Mouse (Mus musculus): ENCODE results near the gene Fbxo2. TPM values are rescaled to one million over a fixed set of nuclear protein-coding genes. Genes with fewer than 3 reads are reported as not detected.

Fbxo2 gene
- polyA plus RNA-seq, 1 experiment from 2014 or later, result 20.9 TPM

- no peak for ATAC-seq
- in situ Hi-C loops (cut with MboI; ENCODE audit: low pct_unique_long_range_greater_than_20kb), result no loop called here
- no peak for DNase-seq (ENCODE audit: low read depth, low spot score)
- no peak for TF ChIP-seq CTCF (IDR thresholded peaks at IDR 0.05)
- ChIA-PET CTCF (interaction anchor here (1.6 kb wide), 1 partner anchor 18 kb away, joined by 4 read pairs; no protein-coding TSS in a partner anchor), POLR2A (no interaction called here)
- H3K27me3 ChIP-seq, result no peaks in the 10 kb centered on the region
Observed at GRCm38 (mm10) chr4:148121982-148122693, 38.3 kb upstream of the Fbxo2 start.

- DNase-seq (ENCODE audit: low read depth, low spot score) (no peak), ATAC-seq (no peak)
- H3K27me3 ChIP-seq, result no peaks in the 10 kb centered on the region
- POLR2A ChIA-PET, result no interaction called here
- CTCF ChIA-PET, result no interaction called here
- in situ Hi-C loops (cut with MboI; ENCODE audit: low pct_unique_long_range_greater_than_20kb), result no loop called here
- TF ChIP-seq CTCF (IDR thresholded peaks at IDR 0.05), result no peak
Observed at GRCm38 (mm10) chr4:148122694-148123066, 37.7 kb upstream of the Fbxo2 start.

- in situ Hi-C loops (cut with MboI; ENCODE audit: low pct_unique_long_range_greater_than_20kb), result no loop called here
- peaks cover 11% of the 10 kb centered on the region for H3K27me3 ChIP-seq
- DNase-seq (ENCODE audit: low read depth, low spot score), result no peak
- TF ChIP-seq CTCF (IDR thresholded peaks at IDR 0.05), result no peak
- CTCF ChIA-PET, result interaction anchor here (0.8 to 3.3 kb wide), 4 partner anchors 11 to 42 kb away, joined by 3 to 21 read pairs (median 3); no protein-coding TSS in a partner anchor
- no peak for ATAC-seq
- POLR2A ChIA-PET, result interaction anchor here (1.0 kb wide), 1 partner anchor 10 kb away, joined by 3 read pairs; no protein-coding TSS in a partner anchor
Observed at GRCm38 (mm10) chr4:148128241-148128640, 32.2 kb upstream of the Fbxo2 start.

GRCm38 (mm10) chr4:148128672-148129071 is 31.7 kb upstream of the Fbxo2 start:
- peak; percentile 37 for DNase-seq (ENCODE audit: low read depth, low spot score)
- no peak for ATAC-seq
- ChIA-PET POLR2A (interaction anchor here (1.0 kb wide), 1 partner anchor 11 kb away, joined by 3 read pairs; no protein-coding TSS in a partner anchor), CTCF (interaction anchor here (0.8 to 3.3 kb wide), 3 partner anchors 11 to 42 kb away, joined by 3 to 21 read pairs (median 3); no protein-coding TSS in a partner anchor)
- H3K27me3 ChIP-seq, result peaks cover 11% of the 10 kb centered on the region
- TF ChIP-seq CTCF (IDR thresholded peaks at IDR 0.05), result no peak
- in situ Hi-C loops (cut with MboI; ENCODE audit: low pct_unique_long_range_greater_than_20kb), result no loop called here

GRCm38 (mm10) chr4:148130133-148130532 is 30.3 kb upstream of the Fbxo2 start, which contains the start of gene Mad2l2:
Mad2l2 (plus strand) TSS chr4:148130384.
- no peak for TF ChIP-seq CTCF (IDR thresholded peaks at IDR 0.05)
- ChIA-PET CTCF (interaction anchor here (3.3 kb wide), 1 partner anchor 10 kb away, joined by 21 read pairs; no protein-coding TSS in a partner anchor), POLR2A (no interaction called here)
- peaks cover 11% of the 10 kb centered on the region for H3K27me3 ChIP-seq
- DNase-seq (ENCODE audit: low read depth, low spot score) (no peak), ATAC-seq (no peak)
- in situ Hi-C loops (cut with MboI; ENCODE audit: low pct_unique_long_range_greater_than_20kb), result no loop called here

GRCm38 (mm10) chr4:148130561-148131413 is 29.6 kb upstream of the Fbxo2 start, which contains the start of gene Draxin:
Draxin (minus strand) TSS chr4:148130698.
- in situ Hi-C loops (cut with MboI; ENCODE audit: low pct_unique_long_range_greater_than_20kb), result no loop called here
- ATAC-seq (peak; percentile 54), DNase-seq (ENCODE audit: low read depth, low spot score) (no peak)
- CTCF ChIA-PET, result interaction anchor here (0.9 kb wide), 1 partner anchor 12 kb away, joined by 3 read pairs; no protein-coding TSS in a partner anchor
- peaks cover 11% of the 10 kb centered on the region for H3K27me3 ChIP-seq
- no peak for TF ChIP-seq CTCF (IDR thresholded peaks at IDR 0.05)
- POLR2A ChIA-PET, result no interaction called here

GRCm38 (mm10) chr4:148131497-148132081 is 28.8 kb upstream of the Fbxo2 start:
- POLR2A ChIA-PET, result interaction anchor here (1.0 kb wide), 1 partner anchor 15 kb away, joined by 3 read pairs; no protein-coding TSS in a partner anchor
- no peak for ATAC-seq
- CTCF ChIA-PET, result interaction anchor here (0.9 kb wide), 1 partner anchor 13 kb away, joined by 3 read pairs; no protein-coding TSS in a partner anchor
- in situ Hi-C loops (cut with MboI; ENCODE audit: low pct_unique_long_range_greater_than_20kb), result no loop called here
- H3K27me3 ChIP-seq, result peaks cover 11% of the 10 kb centered on the region
- TF ChIP-seq CTCF (IDR thresholded peaks at IDR 0.05), result no peak
- no peak for DNase-seq (ENCODE audit: low read depth, low spot score)

- no peak for TF ChIP-seq CTCF (IDR thresholded peaks at IDR 0.05)
- in situ Hi-C loops (cut with MboI; ENCODE audit: low pct_unique_long_range_greater_than_20kb), result no loop called here
- ATAC-seq, result no peak
- no peaks in the 10 kb centered on the region for H3K27me3 ChIP-seq
- ChIA-PET CTCF (interaction anchor here (1.4 kb wide), 1 partner anchor 20 kb away, joined by 3 read pairs; no protein-coding TSS in a partner anchor), POLR2A (interaction anchor here (0.8 kb wide), 1 partner anchor 363 kb away, joined by 5 read pairs; no protein-coding TSS in a partner anchor)
- no peak for DNase-seq (ENCODE audit: low read depth, low spot score)
Observed at GRCm38 (mm10) chr4:148134988-148135387, 25.4 kb upstream of the Fbxo2 start.

GRCm38 (mm10) chr4:148137503-148137902 is 22.9 kb upstream of the Fbxo2 start:
- H3K27me3 ChIP-seq, result no peaks in the 10 kb centered on the region
- ChIA-PET CTCF (interaction anchor here (5.2 to 6.8 kb wide), 2 partner anchors 13 to 31 kb away, joined by 42 to 48 read pairs; partner anchors contain the start of gene Fbxo6), POLR2A (no interaction called here)
- TF ChIP-seq CTCF (IDR thresholded peaks at IDR 0.05), result no peak
- in situ Hi-C loops (cut with MboI; ENCODE audit: low pct_unique_long_range_greater_than_20kb), result no loop called here
- ATAC-seq, result no peak
- DNase-seq (ENCODE audit: low read depth, low spot score), result no peak

GRCm38 (mm10) chr4:148139767-148140097 is 20.7 kb upstream of the Fbxo2 start:
- in situ Hi-C loops (cut with MboI; ENCODE audit: low pct_unique_long_range_greater_than_20kb), result no loop called here
- ATAC-seq (peak; percentile 24), DNase-seq (ENCODE audit: low read depth, low spot score) (peak; percentile 22)
- no peak for TF ChIP-seq CTCF (IDR thresholded peaks at IDR 0.05)
- no peaks in the 10 kb centered on the region for H3K27me3 ChIP-seq
- ChIA-PET POLR2A (interaction anchor here (0.8 to 2.8 kb wide), 3 partner anchors 11 to 24 kb away, joined by 7 to 21 read pairs (median 9); partner anchors contain the start of gene Fbxo6), CTCF (interaction anchor here (0.8 to 6.8 kb wide), 13 partner anchors 10 to 52 kb away, joined by 3 to 76 read pairs (median 8); partner anchors contain the start of genes Agtrap, Fbxo2, Fbxo44 and Fbxo6)
